Mouse (Mus musculus) intestine, embryonic 15.5 days (tissue): ENCODE data around the gene Osr1. TPM values are rescaled to one million over a fixed set of nuclear protein-coding genes. Genes with fewer than 3 reads are reported as not detected.

Experiments
- ATAC-seq: fragments of 200-750 bp; cut with Nextera tagmentation; 2 replicates; pipeline ENCODE4 v1.8.0; 2017; ENCODE audit warnings: moderate TSS enrichment, moderate library complexity
- H3K27ac ChIP-seq: fragments of 300-500 bp; sonication (generic); 2 replicates; pipeline ENCODE4 v1.5.1; 2015; ENCODE audit warnings: mild to moderate bottlenecking, inconsistent platforms
- H3K27me3 ChIP-seq: fragments of 300-500 bp; sonication (generic); replicated peaks from 2 replicates; pipeline ENCODE4 v1.6.1; 2015; ENCODE audit warnings: inconsistent platforms
- H3K36me3 ChIP-seq: fragments of 300-500 bp; sonication (generic); 2 replicates; pipeline ENCODE4 v1.6.1; 2015; ENCODE audit warnings: inconsistent platforms
- H3K4me1 ChIP-seq: fragments of 300-500 bp; sonication (generic); replicated peaks from 2 replicates; pipeline ENCODE4 v1.6.1; 2015; ENCODE audit warnings: inconsistent platforms
- H3K4me2 ChIP-seq: fragments of 300-500 bp; sonication (generic); replicated peaks from 2 replicates; pipeline ENCODE4 v1.6.1; 2015; ENCODE audit warnings: mild to moderate bottlenecking, inconsistent platforms
- H3K4me3 ChIP-seq: fragments of 300-500 bp; sonication (generic); replicated peaks from 2 replicates; pipeline ENCODE4 v1.5.1; 2015; ENCODE audit warnings: inconsistent platforms
- H3K9ac ChIP-seq: fragments of 300-500 bp; sonication (generic); 2 replicates; pipeline ENCODE4 v1.6.1; 2015; ENCODE audit warnings: inconsistent platforms
- H3K9me3 ChIP-seq: fragments of 300-500 bp; sonication (generic); 2 replicates; pipeline ENCODE4 v1.6.1; 2016; ENCODE audit warnings: inconsistent platforms
- WGBS: fragments of 180-500 bp; shearing (Covaris S2); methylation state at CpG from one replicate; pipeline ENCODE4 v1.1.7; 2015; 5-methylcytosine and 5-hydroxymethylcytosine counted together
- polyA plus RNA-seq: library from polyadenylated mRNA; unstranded; fragments of >200 nt; fragmentation: Nextera tagmentation; extraction: Ambion mirVana; gene quantifications from 2 replicates; pipeline ENCODE4 v1.2.1, GENCODE M21; 2015

Osr1 gene
- polyA plus RNA-seq, 1 experiment from 2014 or later, result 37.8 TPM

GRCm38 (mm10) chr12:9591141-9591540, 21.2 kb downstream of the Osr1 start:
- no peak for ATAC-seq

GRCm38 (mm10) chr12:9598219-9598618, 28.3 kb downstream of the Osr1 start:
- ATAC-seq, result no peak
- Histone ChIP-seq H3K4me3 (no peak overlapping the region), H3K9me3 (no peaks in the 10 kb centered on the region), H3K9ac (no peak overlapping the region), H3K27ac (no peak overlapping the region), H3K4me1 (no peaks in the 10 kb centered on the region), H3K4me2 (no peak overlapping the region), H3K27me3 (no peaks in the 10 kb centered on the region), H3K36me3 (no peaks in the 10 kb centered on the region)

More at GRCm38 (mm10) chr12:9591141-9591540, 21.2 kb downstream of the Osr1 start:
- no peak overlapping the region for H3K4me2 ChIP-seq
- H3K27me3 ChIP-seq, result no peaks in the 10 kb centered on the region
- H3K9me3 ChIP-seq, result no peaks in the 10 kb centered on the region
- no peak overlapping the region for H3K9ac ChIP-seq
- no peak overlapping the region for H3K27ac ChIP-seq
- H3K4me1 ChIP-seq, result no peaks in the 10 kb centered on the region
- H3K4me3 ChIP-seq, result no peak overlapping the region
- 73% methylated on average over 3 of the region's 3 CpGs for WGBS
- no peaks in the 10 kb centered on the region for H3K36me3 ChIP-seq
